Mouse (Mus musculus) midbrain, embryonic 10.5 days (tissue): ENCODE measurements around the gene Gm15262. TPM values are rescaled to one million over a fixed set of nuclear protein-coding genes. Genes with fewer than 3 reads are reported as not detected.
"Not testable (repeated sequence)": the region's sequence is repeated elsewhere in the genome, so short reads cannot be mapped to it uniquely, and the experiment has no call there.

Source experiments
- DNase-seq: peaks from one replicate; pipeline ENCODE4 v3.0.0-alpha.2; 2017; ENCODE audit warnings: low spot score
- H3K27ac ChIP-seq: fragments of 300-500 bp; sonication (generic); replicated peaks from 2 replicates; pipeline ENCODE4 v1.5.1; 2016; ENCODE audit warnings: mild to moderate bottlenecking
- H3K27me3 ChIP-seq: fragments of 300-500 bp; sonication (generic); 2 replicates; pipeline ENCODE4 v1.6.1; 2016; ENCODE audit warnings: low read depth, mild to moderate bottlenecking; ENCODE audit not compliant: poor library complexity, severe bottlenecking
- H3K36me3 ChIP-seq: fragments of 300-500 bp; sonication (generic); 2 replicates; pipeline ENCODE4 v1.6.1; 2016; ENCODE audit warnings: mild to moderate bottlenecking, moderate library complexity
- H3K4me1 ChIP-seq: fragments of 300-500 bp; sonication (generic); 2 replicates; pipeline ENCODE4 v1.6.1; 2016
- H3K4me3 ChIP-seq: fragments of 300-500 bp; sonication (generic); 2 replicates; pipeline ENCODE4 v1.5.1; 2016; ENCODE audit warnings: mild to moderate bottlenecking, moderate library complexity
- H3K9me3 ChIP-seq: fragments of 300-500 bp; sonication (generic); replicated peaks from 2 replicates; pipeline ENCODE4 v1.6.1; 2016; ENCODE audit warnings: mild to moderate bottlenecking
- WGBS: fragments of 180-500 bp; shearing (Covaris S2); methylation state at CpG from one replicate; pipeline ENCODE4 v1.1.7; 2016; 5-methylcytosine and 5-hydroxymethylcytosine counted together
- polyA plus RNA-seq: library from polyadenylated mRNA; unstranded; fragments of >200 nt; fragmentation: Nextera tagmentation; extraction: Ambion mirVana; gene quantifications from 2 replicates; pipeline ENCODE4 v1.2.1, GENCODE M21; 2016

The Gm15262 gene
- not detected in 2 replicates for polyA plus RNA-seq

DNA sequence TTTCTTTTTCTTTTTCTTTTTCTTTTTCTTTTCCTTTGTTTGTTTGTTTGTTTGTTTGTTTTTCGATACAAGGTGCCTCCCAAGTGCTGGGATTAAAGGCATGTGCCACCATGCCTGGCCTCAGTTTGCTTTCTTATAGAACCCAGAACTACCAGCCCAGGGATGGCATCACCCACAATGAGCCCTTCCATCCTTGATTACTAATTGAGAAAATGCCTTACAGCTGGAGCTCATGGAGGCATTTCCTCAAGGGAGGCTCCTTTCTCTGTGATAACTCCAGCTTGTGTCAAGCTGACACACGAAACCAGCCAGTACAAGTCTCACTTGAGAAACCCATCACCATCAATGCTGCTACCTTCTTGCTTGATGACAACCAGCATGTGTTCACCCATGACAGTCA is at the start of gene Gm15262:
Gene Gm15262 (plus strand): TSS at position 301 of the 400 bp plus-strand sequence.
- H3K4me1 ChIP-seq, H3K9me3 ChIP-seq, DNase-seq, H3K4me3 ChIP-seq, H3K36me3 ChIP-seq, H3K27ac ChIP-seq: not testable (repeated sequence)
- H3K27me3 ChIP-seq, result peaks cover 48% of the 10 kb centered on the region
- 68% methylated on average over 2 of the region's 2 CpGs for WGBS

DNA sequence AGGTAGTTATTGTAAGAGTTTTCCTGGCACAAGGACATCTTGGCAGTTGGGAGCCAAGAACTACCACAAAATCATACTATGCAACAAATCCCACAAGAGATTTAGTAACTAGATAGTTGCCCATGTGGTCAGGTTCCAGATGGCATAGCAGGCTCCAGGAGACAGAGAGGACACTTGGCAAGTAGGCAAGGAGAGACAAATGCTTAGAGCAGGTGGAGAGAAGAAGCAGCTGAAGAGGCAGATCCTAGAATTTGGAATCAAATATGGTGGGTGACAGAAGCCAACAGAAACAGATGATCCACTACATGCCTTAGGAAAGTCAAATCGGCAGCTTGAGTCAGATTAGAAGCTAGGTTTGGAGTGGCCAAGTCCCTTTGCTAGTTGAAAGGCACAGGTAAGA is 20.9 kb downstream of the Gm15262 start:
- H3K9me3 ChIP-seq, result no peaks in the 10 kb centered on the region
- H3K4me1 ChIP-seq, result no peaks in the 10 kb centered on the region
- no peaks in the 10 kb centered on the region for H3K36me3 ChIP-seq
- H3K27ac ChIP-seq, result no peak overlapping the region
- no peak for DNase-seq
- peaks cover 86% of the 10 kb centered on the region for H3K27me3 ChIP-seq
- 90% methylated on average over 1 of the region's 1 CpGs for WGBS
- no peak overlapping the region for H3K4me3 ChIP-seq

DNA sequence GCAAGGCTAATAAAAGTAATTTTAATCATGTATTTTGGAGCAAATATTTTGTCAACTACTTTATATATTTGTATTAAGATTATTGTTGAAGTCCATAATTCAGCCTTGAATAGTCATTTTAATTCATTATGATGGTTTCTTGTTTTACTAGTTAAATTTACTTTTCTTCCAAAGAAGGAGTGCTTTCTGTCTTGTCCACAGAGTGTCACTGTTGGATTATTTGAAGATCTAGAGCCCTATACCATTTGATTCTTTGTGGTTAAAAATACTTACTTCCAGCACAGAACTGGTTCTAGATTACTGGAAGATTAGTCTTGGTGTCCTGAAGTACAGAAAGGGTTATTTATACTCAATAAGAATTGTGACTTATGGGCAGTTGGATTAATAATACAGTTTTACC is 29.2 kb downstream of the Gm15262 start:
- Histone ChIP-seq H3K9me3 (no peaks in the 10 kb centered on the region), H3K4me3 (no peak overlapping the region), H3K27ac (no peak overlapping the region), H3K36me3 (no peaks in the 10 kb centered on the region), H3K4me1 (no peaks in the 10 kb centered on the region), H3K27me3 (peaks cover 54% of the 10 kb centered on the region)
- DNase-seq, result no peak

DNA sequence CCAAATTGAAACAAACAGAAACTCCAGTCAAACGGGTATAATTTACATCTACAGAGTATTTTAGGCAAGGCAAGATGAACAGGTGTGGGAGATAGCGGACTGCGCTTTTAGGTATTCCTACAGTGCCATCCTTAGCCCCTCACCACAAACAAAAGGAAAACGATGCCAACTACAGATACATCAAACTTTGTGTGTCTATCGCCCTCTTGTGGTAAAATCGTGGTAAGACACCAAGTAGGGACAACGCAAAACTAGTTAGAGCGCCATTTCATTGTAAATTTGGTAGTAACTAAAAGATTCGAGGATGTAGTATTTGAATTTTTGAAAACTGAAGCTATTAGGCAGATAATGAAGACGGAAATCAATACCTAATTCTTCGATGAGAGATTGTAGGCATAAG is 83.7 kb downstream of the Gm15262 start:
- WGBS, result 44% methylated on average over 11 of the region's 11 CpGs
- Histone ChIP-seq H3K27ac (no peak overlapping the region), H3K36me3 (no peaks in the 10 kb centered on the region), H3K9me3 (no peaks in the 10 kb centered on the region), H3K4me3 (no peak overlapping the region), H3K4me1 (no peaks in the 10 kb centered on the region), H3K27me3 (peaks cover 83% of the 10 kb centered on the region)
- DNase-seq, result no peak

DNA sequence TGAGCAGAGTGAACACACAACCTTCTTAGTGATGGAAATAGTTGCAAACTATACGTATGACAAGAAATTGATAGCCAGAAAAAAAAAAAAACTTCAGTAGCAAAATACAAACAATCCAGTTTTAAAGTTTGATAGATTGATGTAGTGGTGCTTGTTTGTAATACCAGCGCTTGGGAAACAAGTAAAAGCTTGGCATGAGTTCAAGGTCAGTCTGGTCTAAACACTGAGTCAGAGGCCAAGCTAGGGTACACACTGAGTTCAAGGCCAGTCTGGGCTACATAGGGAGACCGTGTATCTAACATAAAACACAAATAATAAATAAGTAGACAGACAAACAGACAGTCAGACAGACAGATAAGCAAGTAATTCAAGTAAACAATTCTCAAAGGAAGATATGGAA is 84.2 kb downstream of the Gm15262 start:
- H3K27me3 ChIP-seq, result peaks cover 81% of the 10 kb centered on the region
- no peak overlapping the region for H3K4me3 ChIP-seq
- H3K27ac ChIP-seq, result no peak overlapping the region
- no peak for DNase-seq
- WGBS, result 65% methylated on average over 3 of the region's 3 CpGs
- H3K9me3 ChIP-seq, result no peaks in the 10 kb centered on the region
- no peaks in the 10 kb centered on the region for H3K36me3 ChIP-seq
- H3K4me1 ChIP-seq, result no peaks in the 10 kb centered on the region

DNA sequence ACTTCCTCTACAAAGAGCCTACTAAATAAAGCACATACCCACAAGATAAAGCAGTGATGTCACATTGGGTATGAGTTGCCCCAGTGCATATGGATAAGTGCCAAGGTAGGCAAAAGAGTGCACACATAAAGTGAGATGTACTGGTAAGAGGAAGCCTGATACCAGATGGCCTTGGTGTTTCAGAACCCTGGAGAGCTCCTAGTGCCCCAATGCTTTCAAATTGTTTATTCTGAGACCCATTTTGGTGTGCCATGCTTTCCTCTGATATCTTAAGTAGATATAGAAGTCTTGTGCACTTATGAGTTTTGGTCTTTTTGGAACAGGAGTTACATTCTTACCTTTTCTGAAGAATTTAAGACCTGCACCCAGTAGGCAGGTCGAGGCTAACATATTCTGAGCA is 88.3 kb downstream of the Gm15262 start:
- Histone ChIP-seq H3K27ac (no peak overlapping the region), H3K4me1 (no peaks in the 10 kb centered on the region), H3K36me3 (no peaks in the 10 kb centered on the region), H3K4me3 (no peak overlapping the region), H3K9me3 (no peaks in the 10 kb centered on the region), H3K27me3 (peaks cover 82% of the 10 kb centered on the region)
- WGBS, result 64% methylated on average over 1 of the region's 1 CpGs
- DNase-seq, result no peak

DNA sequence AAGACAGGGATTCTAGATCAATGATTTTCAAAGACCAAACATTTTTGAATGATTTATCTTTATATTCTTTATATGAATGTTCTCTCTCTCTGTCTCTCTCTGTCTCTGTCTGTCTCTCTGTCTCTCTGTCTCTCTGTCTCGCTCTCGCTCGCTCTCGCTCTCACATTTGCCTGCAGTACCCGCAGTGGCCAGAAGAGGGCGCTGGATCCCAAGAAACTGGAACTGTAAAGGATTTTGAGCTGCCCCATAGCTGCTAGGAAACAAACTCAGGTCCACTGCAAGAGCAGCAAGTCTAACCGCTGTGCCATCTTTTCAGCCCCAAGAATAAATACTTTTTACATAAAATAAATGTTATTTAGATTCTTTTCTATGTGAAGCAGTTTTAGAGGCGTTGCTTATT is 98.5 kb downstream of the Gm15262 start:
- WGBS, result 40% methylated on average over 8 of the region's 8 CpGs
- H3K4me1 ChIP-seq, result no peaks in the 10 kb centered on the region
- no peaks in the 10 kb centered on the region for H3K36me3 ChIP-seq
- H3K27ac ChIP-seq, result no peak overlapping the region
- H3K4me3 ChIP-seq, result no peak overlapping the region
- no peaks in the 10 kb centered on the region for H3K9me3 ChIP-seq
- peaks cover 61% of the 10 kb centered on the region for H3K27me3 ChIP-seq
- peak; percentile 40 for DNase-seq

DNA sequence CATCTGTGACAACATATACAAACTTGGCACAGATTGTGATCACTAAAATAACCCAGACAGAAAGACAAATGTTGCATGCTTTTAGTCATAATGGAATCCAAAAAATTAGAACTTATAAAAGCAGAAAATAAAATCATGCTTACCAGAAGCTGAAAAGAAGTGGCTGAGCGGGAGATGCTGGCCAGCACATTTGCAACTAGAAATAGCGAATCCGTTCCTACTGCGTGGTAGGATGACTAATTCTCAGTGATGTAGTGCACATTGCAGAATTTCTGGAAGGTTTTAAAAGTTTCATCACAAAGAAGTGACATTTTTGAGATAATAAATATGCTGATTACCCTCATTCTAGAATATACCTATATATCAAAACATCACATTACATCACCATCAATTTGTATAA is 100.7 kb downstream of the Gm15262 start:
- no peak for DNase-seq
- WGBS, result 95% methylated on average over 4 of the region's 4 CpGs
- H3K4me1 ChIP-seq, result no peaks in the 10 kb centered on the region
- no peaks in the 10 kb centered on the region for H3K36me3 ChIP-seq
- no peak overlapping the region for H3K27ac ChIP-seq
- H3K27me3 ChIP-seq, result peaks cover 57% of the 10 kb centered on the region
- no peaks in the 10 kb centered on the region for H3K9me3 ChIP-seq
- no peak overlapping the region for H3K4me3 ChIP-seq

DNA sequence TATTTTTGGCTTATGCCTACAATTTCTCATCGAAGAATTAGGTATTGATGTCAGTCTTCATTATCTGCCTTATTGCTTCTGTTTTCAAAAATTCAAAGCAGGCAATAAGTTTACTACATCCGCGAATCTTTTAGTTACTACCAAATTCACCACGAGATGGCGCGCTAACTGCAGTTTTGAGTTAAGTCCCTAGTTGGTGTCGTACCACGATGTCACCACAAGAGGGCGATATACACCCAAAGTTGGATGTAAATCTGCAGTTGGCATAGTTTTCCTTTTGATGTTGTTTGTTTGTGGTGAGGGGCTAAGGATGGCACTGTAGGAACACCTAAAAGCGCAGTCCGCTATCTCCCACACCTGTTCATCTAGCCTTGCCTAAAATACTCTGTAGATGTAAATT is 111.9 kb downstream of the Gm15262 start:
- WGBS, result 26% methylated on average over 11 of the region's 11 CpGs

DNA sequence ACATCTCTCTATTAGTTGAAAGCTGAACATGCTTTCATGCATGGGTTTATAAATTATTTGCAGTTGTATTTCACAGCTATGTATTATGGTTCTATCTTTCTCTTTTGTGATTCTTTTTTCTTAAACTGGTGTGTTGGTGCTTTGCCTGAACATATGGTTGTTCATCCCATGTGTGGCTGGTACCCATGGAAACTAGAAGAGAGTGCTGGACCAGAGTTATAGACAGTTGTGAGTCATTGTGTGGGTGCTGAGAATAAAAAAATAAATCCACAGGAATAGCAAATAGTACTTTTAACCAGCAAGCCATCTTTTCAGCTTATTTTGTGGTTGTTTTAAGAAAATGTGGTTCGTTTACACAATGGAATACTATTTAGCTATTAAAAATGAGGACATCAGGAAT is 123.9 kb downstream of the Gm15262 start:
- no peak overlapping the region for H3K4me3 ChIP-seq
- WGBS, result 72% methylated on average over 1 of the region's 1 CpGs
- H3K36me3 ChIP-seq, result no peaks in the 10 kb centered on the region
- no peak overlapping the region for H3K27ac ChIP-seq
- no peaks in the 10 kb centered on the region for H3K4me1 ChIP-seq
- no peaks in the 10 kb centered on the region for H3K9me3 ChIP-seq
- DNase-seq, result no peak
- H3K27me3 ChIP-seq, result peaks cover 88% of the 10 kb centered on the region

More for the DNA sequence above, 111.9 kb downstream of the Gm15262 start:
- no peaks in the 10 kb centered on the region for H3K36me3 ChIP-seq
- H3K4me3 ChIP-seq, result no peak overlapping the region
- peak; percentile 63 for DNase-seq
- H3K4me1 ChIP-seq, result no peaks in the 10 kb centered on the region
- H3K27ac ChIP-seq, result no peak overlapping the region
- no peaks in the 10 kb centered on the region for H3K9me3 ChIP-seq
- H3K27me3 ChIP-seq, result peaks cover 42% of the 10 kb centered on the region

Other genes starting within 250 kb of the Gm15262 start
- 2.2 and 2.9 TPM in 2 replicates for gene Scml2, start 170.3 kb upstream of the Gm15262 start, polyA plus RNA-seq